Mouse (Mus musculus) stomach, embryonic 14.5 days (tissue): ENCODE data around the gene Vps36. TPM values are rescaled to one million over a fixed set of nuclear protein-coding genes. Genes with fewer than 3 reads are reported as not detected.

Experiments used
- ATAC-seq: fragments of 200-750 bp; cut with Nextera tagmentation; 2 replicates; pipeline ENCODE4 v1.8.0; 2017; ENCODE audit warnings: low read depth, moderate TSS enrichment; ENCODE audit not compliant: insufficient number of reproducible peaks, insufficient read depth, low FRiP score
- H3K27ac ChIP-seq: fragments of 300-500 bp; sonication (generic); 2 replicates; pipeline ENCODE4 v1.5.1; 2014; ENCODE audit warnings: mild to moderate bottlenecking, low read length, moderate library complexity, mixed read lengths
- H3K27me3 ChIP-seq: fragments of 300-500 bp; sonication (generic); 2 replicates; pipeline ENCODE4 v1.6.1; 2014; ENCODE audit warnings: low read length, control low read depth, mixed read lengths; ENCODE audit not compliant: control insufficient read depth, insufficient read depth
- H3K36me3 ChIP-seq: fragments of 300-500 bp; sonication (generic); 2 replicates; pipeline ENCODE4 v1.6.1; 2014; ENCODE audit warnings: mild to moderate bottlenecking, control low read depth, low read length, moderate library complexity, mixed read lengths; ENCODE audit not compliant: control insufficient read depth, insufficient read depth
- H3K4me1 ChIP-seq: fragments of 300-500 bp; sonication (generic); 2 replicates; pipeline ENCODE4 v1.6.1; 2014; ENCODE audit warnings: low read length, control low read depth, mixed read lengths; ENCODE audit not compliant: control insufficient read depth, insufficient read depth
- H3K4me2 ChIP-seq: fragments of 300-500 bp; sonication (generic); replicated peaks from 2 replicates; pipeline ENCODE4 v1.6.1; 2014; ENCODE audit warnings: low read depth, low read length, control low read depth
- H3K4me3 ChIP-seq: fragments of 300-500 bp; sonication (generic); 2 replicates; pipeline ENCODE4 v1.5.1; 2014; ENCODE audit warnings: low read depth, low read length, control low read depth
- H3K9ac ChIP-seq: fragments of 300-500 bp; sonication (generic); replicated peaks from 2 replicates; pipeline ENCODE4 v1.6.1; 2014; ENCODE audit warnings: low read depth, mild to moderate bottlenecking, control low read depth, low read length, moderate library complexity, mixed read lengths
- H3K9me3 ChIP-seq: fragments of 300-500 bp; sonication (generic); 2 replicates; pipeline ENCODE4 v1.6.1; 2016; ENCODE audit warnings: low read depth, low read length, control low read depth; ENCODE audit not compliant: control insufficient read depth
- WGBS: fragments of 180-500 bp; shearing (Covaris S2); extraction: QIAGEN DNeasy Blood & Tissue Kit; methylation state at CpG from one replicate; pipeline ENCODE4 v1.1.7; 2014; 5-methylcytosine and 5-hydroxymethylcytosine counted together
- polyA plus RNA-seq: library from polyadenylated mRNA; unstranded; fragments of >200 nt; fragmentation: Nextera tagmentation; extraction: Ambion mirVana; gene quantifications from 2 replicates; pipeline ENCODE4 v1.2.1, GENCODE M21; 2014

The Vps36 gene
- polyA plus RNA-seq, result 57.4 and 60.0 TPM in 2 replicates

DNA sequence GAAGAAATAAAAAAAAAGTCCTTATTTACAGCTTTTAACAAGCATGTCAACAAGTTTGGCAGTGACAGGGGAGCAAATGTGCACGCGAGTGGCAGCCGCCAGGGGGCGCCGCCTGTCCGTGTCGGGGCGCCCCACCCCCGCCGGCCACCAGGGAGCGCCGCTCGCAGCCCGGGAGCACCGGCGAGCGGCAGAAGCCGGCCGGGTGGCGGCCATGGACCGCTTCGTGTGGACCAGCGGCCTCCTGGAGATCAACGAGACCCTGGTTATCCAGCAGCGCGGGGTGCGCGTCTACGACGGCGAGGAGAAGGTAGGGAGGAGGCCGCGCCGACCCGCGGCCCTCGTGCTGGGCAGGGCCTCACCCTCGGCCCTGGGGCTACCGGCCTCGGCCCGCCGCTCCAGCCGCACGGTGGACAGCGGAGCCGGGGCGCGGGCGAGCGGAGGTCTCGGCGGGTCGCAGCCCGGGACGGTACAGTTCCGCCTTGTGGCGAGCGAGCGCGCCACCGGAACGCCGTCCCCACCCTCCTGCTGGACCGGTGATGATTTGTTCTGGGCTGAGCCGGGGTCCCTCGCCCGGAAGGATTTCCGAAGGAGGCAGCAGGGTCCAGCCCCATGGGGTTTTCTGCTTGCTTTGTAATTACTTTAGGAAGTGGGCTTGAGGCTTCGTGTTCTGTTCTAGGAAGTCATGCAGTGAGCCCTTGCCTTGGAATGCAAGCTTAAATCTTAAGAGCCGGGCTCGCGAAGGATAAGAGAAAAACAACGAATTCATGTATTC lies at the start of gene Vps36:
Gene Vps36, plus strand, starts transcription at position 150 of the 772 bp plus-strand sequence.
- Histone ChIP-seq H3K4me1 (peaks cover 7% of the 10 kb centered on the region; the same call in 1 of the 2 replicates), H3K27ac (peak within 1 kb of the TSS; percentile 98), H3K9me3 (no peaks in the 10 kb centered on the region), H3K4me2 (peak within 1 kb of the TSS; percentile 48), H3K36me3 (no peaks in the 10 kb centered on the region), H3K9ac (peak within 1 kb of the TSS; percentile 90), H3K27me3 (no peaks in the 10 kb centered on the region), H3K4me3 (peak within 1 kb of the TSS; percentile 82)
- ATAC-seq, result peak; percentile 92
- under 1% methylated on average over 73 of the region's 73 CpGs for WGBS

- Histone ChIP-seq H3K4me1 (no peaks in the 10 kb centered on the region), H3K9me3 (no peaks in the 10 kb centered on the region), H3K9ac (no peak overlapping the region), H3K4me3 (no peak overlapping the region), H3K27ac (no peak overlapping the region), H3K27me3 (no peaks in the 10 kb centered on the region), H3K36me3 (no peaks in the 10 kb centered on the region), H3K4me2 (no peak overlapping the region)
- WGBS, result 65% methylated on average over 1 of the region's 1 CpGs
- no peak for ATAC-seq
These were observed 48.7 kb upstream of the Vps36 start for GRCm38 (mm10) chr8:22143764-22144491.

- Histone ChIP-seq H3K4me1 (0 out of 2 replicates have a peak, but pooled peaks cover 3% of the 10 kb centered on the region), H3K4me3 (no peak overlapping the region), H3K9me3 (no peaks in the 10 kb centered on the region), H3K9ac (no peak overlapping the region), H3K27ac (no peak overlapping the region), H3K36me3 (no peaks in the 10 kb centered on the region), H3K4me2 (no peak overlapping the region), H3K27me3 (no peaks in the 10 kb centered on the region)
- no peak for ATAC-seq
- 66% methylated on average over 6 of the region's 6 CpGs for WGBS
These were observed 46.8 kb upstream of the Vps36 start for GRCm38 (mm10) chr8:22145831-22146230.

DNA sequence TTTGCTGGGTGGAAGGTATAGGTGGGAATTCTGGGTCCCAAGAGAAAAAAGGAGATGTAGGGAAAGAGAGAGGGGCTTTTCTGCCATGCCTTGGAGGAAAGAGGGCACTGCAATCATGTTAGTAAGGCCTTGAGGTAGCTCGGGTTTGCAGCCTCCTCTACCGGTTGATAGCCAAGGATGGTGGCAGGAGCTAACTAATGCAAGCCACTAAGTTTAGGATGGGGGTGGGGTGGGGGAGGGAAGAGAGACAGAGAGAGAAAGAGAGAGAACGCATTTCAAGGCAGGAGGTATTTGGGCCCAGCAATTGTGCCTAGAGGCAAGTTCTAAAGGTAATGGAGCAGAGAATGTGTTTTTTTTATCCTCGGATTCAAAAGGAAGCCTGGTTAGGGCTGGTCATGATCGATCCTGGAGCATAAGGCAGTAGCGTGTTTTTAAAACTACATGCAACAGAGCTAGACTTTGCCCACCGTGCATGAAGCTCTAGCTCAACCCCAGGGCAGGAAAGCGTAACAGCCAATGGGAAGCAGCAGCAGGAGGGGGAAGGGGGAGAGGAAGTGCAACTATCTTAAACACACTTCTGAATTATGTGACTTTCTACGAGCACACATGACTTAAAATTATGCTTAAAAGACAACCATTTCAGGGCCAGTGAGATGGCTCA lies 44.8 kb upstream of the Vps36 start:
- 77% methylated on average over 9 of the region's 9 CpGs for WGBS
- 0 out of 2 replicates have a peak, but pooled peaks cover 3% of the 10 kb centered on the region for H3K4me1 ChIP-seq
- H3K4me2 ChIP-seq, result no peak overlapping the region
- no peaks in the 10 kb centered on the region for H3K36me3 ChIP-seq
- H3K27me3 ChIP-seq, result no peaks in the 10 kb centered on the region
- H3K9me3 ChIP-seq, result no peaks in the 10 kb centered on the region
- ATAC-seq, result no peak
- no peak overlapping the region for H3K27ac ChIP-seq
- no peak overlapping the region for H3K9ac ChIP-seq
- no peak overlapping the region for H3K4me3 ChIP-seq

- Histone ChIP-seq H3K36me3 (no peaks in the 10 kb centered on the region), H3K27ac (no peak overlapping the region), H3K9ac (no peak overlapping the region), H3K4me3 (no peak overlapping the region), H3K9me3 (no peaks in the 10 kb centered on the region), H3K27me3 (no peaks in the 10 kb centered on the region), H3K4me1 (0 out of 2 replicates have a peak, but pooled peaks cover 3% of the 10 kb centered on the region), H3K4me2 (no peak overlapping the region)
- no peak for ATAC-seq
- WGBS, result 94% methylated on average over 7 of the region's 7 CpGs
These were observed 44.3 kb upstream of the Vps36 start for GRCm38 (mm10) chr8:22148367-22148740.

GRCm38 (mm10) chr8:22149643-22150344 lies 42.8 kb upstream of the Vps36 start:
- 77% methylated on average over 11 of the region's 11 CpGs for WGBS
- H3K9me3 ChIP-seq, result no peaks in the 10 kb centered on the region
- no peaks in the 10 kb centered on the region for H3K36me3 ChIP-seq
- H3K4me3 ChIP-seq, result no peak overlapping the region
- ATAC-seq, result no peak
- H3K9ac ChIP-seq, result no peak overlapping the region
- H3K4me1 ChIP-seq, result 0 out of 2 replicates have a peak, but pooled peaks cover 3% of the 10 kb centered on the region
- H3K4me2 ChIP-seq, result no peak overlapping the region
- H3K27me3 ChIP-seq, result no peaks in the 10 kb centered on the region
- H3K27ac ChIP-seq, result no peak overlapping the region

GRCm38 (mm10) chr8:22150345-22150663 lies 42.3 kb upstream of the Vps36 start:
- Histone ChIP-seq H3K9me3 (no peaks in the 10 kb centered on the region), H3K4me2 (no peak overlapping the region), H3K27me3 (no peaks in the 10 kb centered on the region), H3K4me1 (0 out of 2 replicates have a peak, but pooled peaks cover 3% of the 10 kb centered on the region), H3K4me3 (no peak overlapping the region), H3K27ac (no peak overlapping the region), H3K9ac (no peak overlapping the region), H3K36me3 (no peaks in the 10 kb centered on the region)
- WGBS, result 60% methylated on average over 3 of the region's 3 CpGs
- ATAC-seq, result no peak

DNA sequence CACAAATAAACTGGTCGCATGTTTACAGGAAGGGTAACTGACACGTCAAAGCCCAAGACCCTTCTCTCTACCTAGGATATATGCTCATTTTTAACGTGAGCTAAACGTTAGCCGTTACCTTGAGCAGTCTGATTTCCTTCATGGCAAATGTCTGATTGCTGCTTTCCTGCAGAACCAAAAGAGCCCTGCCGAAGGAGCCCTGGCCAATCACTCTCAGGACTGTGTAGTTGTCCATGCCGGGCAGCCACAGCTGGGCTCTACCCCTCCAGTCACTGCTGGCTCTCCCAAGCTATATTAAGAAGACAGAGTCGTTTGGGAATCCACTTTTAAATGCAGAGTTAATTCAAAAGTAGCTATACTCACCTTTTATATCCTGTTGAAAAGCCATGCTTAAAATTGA lies 30.4 kb upstream of the Vps36 start:
- H3K4me3 ChIP-seq, result no peak overlapping the region
- H3K4me1 ChIP-seq, result peaks cover 5% of the 10 kb centered on the region; the same call in 1 of the 2 replicates
- no peak overlapping the region for H3K9ac ChIP-seq
- H3K36me3 ChIP-seq, result no peaks in the 10 kb centered on the region
- no peaks in the 10 kb centered on the region for H3K27me3 ChIP-seq
- H3K4me2 ChIP-seq, result no peak overlapping the region
- H3K9me3 ChIP-seq, result no peaks in the 10 kb centered on the region
- no peak overlapping the region for H3K27ac ChIP-seq
- WGBS, result 76% methylated on average over 8 of the region's 8 CpGs
- ATAC-seq, result no peak
